ENCODE assay signal across 11 mouse cellular contexts in genomic region chr10:97670202-97670601, GRCm38 (mm10). TPM values are rescaled to one million over a fixed set of nuclear protein-coding genes. Genes with fewer than 3 reads are reported as not detected.
A peak's percentile ranks its signal among the peaks of the same experiment; 100 is the strongest.
DNase-seq lines count a peak whose midpoint lies in the region; ATAC-seq and TF ChIP-seq lines count a peak whose summit lies in the region.
"Had no signal": no experiment of that assay in that cellular context is flagged by ENCODE, and none has a peak within 500 bp of the region (broad histone marks: within the 10 kb centered on the region; RNA-seq: fewer than 3 reads in every experiment).

No protein-coding gene starts in this region.

- no peak overlapping the region for H3K4me3 ChIP-seq in forebrain, embryonic 14.5 days (ENCODE audit: low read depth, low read length)
- no peak overlapping the region for H3K4me3 ChIP-seq in forebrain, embryonic 11.5 days (ENCODE audit: low read depth, low read length)
- no peak overlapping the region for H3K4me3 ChIP-seq in layer of hippocampus, adult 2 months
- H3K4me3 ChIP-seq: embryonic facial prominence, embryonic 13.5 days; stomach, embryonic 15.5 days had no signal

- peak; percentile 52 for DNase-seq in forebrain, embryonic 14.5 days (ENCODE audit: low spot score)
- no peak for DNase-seq in forebrain, embryonic 11.5 days (ENCODE audit: low spot score)
- DNase-seq in layer of hippocampus, adult 2 months (ENCODE audit: low spot score in 2 of 2), result peak; percentile 10 to 28
- DNase-seq in layer of hippocampus, adult 8-10 months (ENCODE audit: low spot score in 2 of 2), result no peak
- peak; percentile 6 for DNase-seq in ES-CJ7 (ENCODE audit: low read depth, low spot score)
- peak; percentile 53 for DNase-seq in embryo, embryonic 11 days
- no peak for DNase-seq in c-Kit-positive CD71-positive TER-119-positive erythroid progenitor cells, embryonic 14.5 days (ENCODE audit: low spot score)

- H3K4me2 ChIP-seq in forebrain, embryonic 14.5 days (ENCODE audit: low read length), result no peak overlapping the region
- H3K4me2 ChIP-seq in forebrain, embryonic 11.5 days (ENCODE audit: low read depth, low read length, severe bottlenecking), result no peak overlapping the region
- H3K4me2 ChIP-seq: embryonic facial prominence, embryonic 13.5 days; stomach, embryonic 15.5 days had no signal

- WGBS in forebrain, embryonic 14.5 days, result 78% methylated on average over 4 of the region's 4 CpGs
- WGBS in forebrain, embryonic 11.5 days, result 80% methylated on average over 4 of the region's 4 CpGs

- H3K4me1 ChIP-seq in forebrain, embryonic 14.5 days (ENCODE audit: control insufficient read depth, insufficient read depth, low read length), result no peaks in the 10 kb centered on the region
- H3K4me1 ChIP-seq in forebrain, embryonic 11.5 days (replicated peaks; ENCODE audit: control insufficient read depth, insufficient read depth, low read length), result no peaks in the 10 kb centered on the region

- TF ChIP-seq CTCF in layer of hippocampus, adult 2 months (conservative IDR thresholded peaks at IDR 0.05), result peak; percentile 79

- H3K27me3 ChIP-seq in forebrain, embryonic 14.5 days (replicated peaks; ENCODE audit: control insufficient read depth, insufficient read depth, low read length), result no peaks in the 10 kb centered on the region
- H3K27me3 ChIP-seq in forebrain, embryonic 11.5 days (ENCODE audit: control insufficient read depth, insufficient read depth, low read length), result no peaks in the 10 kb centered on the region
- H3K27me3 ChIP-seq: embryonic facial prominence, embryonic 13.5 days; stomach, embryonic 15.5 days had no signal

- H3K27ac ChIP-seq in forebrain, embryonic 14.5 days (ENCODE audit: low read depth, low read length), result no peak overlapping the region
- H3K27ac ChIP-seq in forebrain, embryonic 11.5 days (ENCODE audit: low read depth, low read length), result no peak overlapping the region
- H3K27ac ChIP-seq in layer of hippocampus, adult 2 months, result no peak overlapping the region
- H3K27ac ChIP-seq: embryonic facial prominence, embryonic 13.5 days; stomach, embryonic 15.5 days had no signal

- H3K36me3 ChIP-seq in forebrain, embryonic 14.5 days (ENCODE audit: control insufficient read depth, insufficient read depth, low read length), result no peaks in the 10 kb centered on the region
- no peaks in the 10 kb centered on the region for H3K36me3 ChIP-seq in forebrain, embryonic 11.5 days (ENCODE audit: control insufficient read depth, insufficient read depth, low read length)
- H3K36me3 ChIP-seq: embryonic facial prominence, embryonic 13.5 days; stomach, embryonic 15.5 days had no signal

- H3K9me3 ChIP-seq in forebrain, embryonic 14.5 days (replicated peaks; ENCODE audit: control insufficient read depth, low read length), result no peaks in the 10 kb centered on the region
- no peaks in the 10 kb centered on the region for H3K9me3 ChIP-seq in forebrain, embryonic 11.5 days (ENCODE audit: control insufficient read depth, low read length)
- H3K9me3 ChIP-seq: embryonic facial prominence, embryonic 13.5 days; stomach, embryonic 15.5 days had no signal

- H3K9ac ChIP-seq in forebrain, embryonic 14.5 days (ENCODE audit: low read length), result no peak overlapping the region
- no peak overlapping the region for H3K9ac ChIP-seq in forebrain, embryonic 11.5 days (ENCODE audit: low read length)
- H3K9ac ChIP-seq: embryonic facial prominence, embryonic 13.5 days; stomach, embryonic 15.5 days had no signal

- peak; percentile 26; the same call in 1 of the 2 replicates for ATAC-seq in forebrain, embryonic 14.5 days
- no peak for ATAC-seq in forebrain, embryonic 11.5 days (replicated peaks; ENCODE audit: low FRiP score)
- no peak for ATAC-seq in megakaryocyte progenitor cell, adult 5-6 weeks (replicated peaks; ENCODE audit: poor library complexity)

RNA-seq across cellular contexts. Expression of gene Ccer1, which starts 22.7 kb away (rescaled TPM):
- polyA plus RNA-seq in forebrain, embryonic 14.5 days (2014; fragmentation: Nextera tagmentation; extraction: Ambion mirVana), result not detected in 2 replicates
- polyA plus RNA-seq in forebrain, embryonic 11.5 days (2014; fragmentation: Nextera tagmentation; extraction: Ambion mirVana), result not detected in 2 replicates
- not detected for total RNA-seq in layer of hippocampus, adult 2 months (2021)
- total RNA-seq in layer of hippocampus, adult 8-10 months (2022), result not detected
- total RNA-seq in megakaryocyte progenitor cell, adult 5-6 weeks (2015), result not detected in 2 replicates
- total RNA-seq in megakaryocyte progenitor cell, adult 5-6 weeks (2017), result not detected in 2 replicates
- total RNA-seq: ES-E14 had no signal
- polyA plus RNA-seq: embryonic facial prominence, embryonic 13.5 days; stomach, embryonic 15.5 days had no signal

RNA-seq across cellular contexts. Expression of gene Epyc, which starts 26.3 kb away (rescaled TPM):
- polyA plus RNA-seq in forebrain, embryonic 14.5 days (2014; fragmentation: Nextera tagmentation; extraction: Ambion mirVana), result 0.94 and 1.0 TPM in 2 replicates
- 3.2 and 3.5 TPM in 2 replicates for polyA plus RNA-seq in forebrain, embryonic 11.5 days (2014; fragmentation: Nextera tagmentation; extraction: Ambion mirVana)
- total RNA-seq in layer of hippocampus, adult 2 months (2021), result not detected
- under 1 TPM in 1 of 4 experiments, not detected in 3; 0.12 TPM for total RNA-seq in layer of hippocampus, adult 8-10 months (2022)
- total RNA-seq in megakaryocyte progenitor cell, adult 5-6 weeks (2015), result not detected in 2 replicates
- not detected in 2 replicates for total RNA-seq in megakaryocyte progenitor cell, adult 5-6 weeks (2017)
- total RNA-seq: ES-E14 had no signal

RNA-seq across cellular contexts. Expression of gene C030005K15Rik, which starts 56.4 kb away (rescaled TPM):
- polyA plus RNA-seq in forebrain, embryonic 14.5 days (2014; fragmentation: Nextera tagmentation; extraction: Ambion mirVana), result not detected in 2 replicates
- polyA plus RNA-seq in forebrain, embryonic 11.5 days (2014; fragmentation: Nextera tagmentation; extraction: Ambion mirVana), result not detected in 2 replicates
- under 1 TPM; 0.51 to 0.61 TPM for total RNA-seq in layer of hippocampus, adult 2 months (2021)
- under 1 TPM; 0.30 to 0.81 (median 0.39) TPM for total RNA-seq in layer of hippocampus, adult 8-10 months (2022)
- total RNA-seq in megakaryocyte progenitor cell, adult 5-6 weeks (2015), result not detected in 2 replicates
- not detected in 2 replicates for total RNA-seq in megakaryocyte progenitor cell, adult 5-6 weeks (2017)
- total RNA-seq: ES-E14 had no signal
- polyA plus RNA-seq: embryonic facial prominence, embryonic 13.5 days; stomach, embryonic 15.5 days had no signal

Comparison
In these comparisons a context has a peak if more than half of its experiments do, and no peak if none do; other contexts are left out.
1. DNase-seq: peak in forebrain, embryonic 14.5 days (single experiment), layer of hippocampus, adult 2 months (2 of 2), ES-CJ7 (single experiment) and embryo, embryonic 11 days (single experiment); none in forebrain, embryonic 11.5 days (single experiment), layer of hippocampus, adult 8-10 months (0 of 2) and c-Kit-positive CD71-positive TER-119-positive erythroid progenitor cells, embryonic 14.5 days (single experiment).